Mouse (Mus musculus): Measurements from ENCODE around the gene Id4. TPM values are rescaled to one million over a fixed set of nuclear protein-coding genes. Genes with fewer than 3 reads are reported as not detected.

The Id4 gene
- total RNA-seq (2018; cell fraction: chromatin; rRNA removed), result under 1 TPM in 1 of 26 experiments, not detected in 25; 0.66 TPM
- not detected for total RNA-seq (2018; cell fraction: cytosol; rRNA removed)
- not detected for total RNA-seq (2018; cell fraction: nucleus; rRNA removed)
- not detected in 3 replicates for polyA plus RNA-seq (2018)

DNA sequence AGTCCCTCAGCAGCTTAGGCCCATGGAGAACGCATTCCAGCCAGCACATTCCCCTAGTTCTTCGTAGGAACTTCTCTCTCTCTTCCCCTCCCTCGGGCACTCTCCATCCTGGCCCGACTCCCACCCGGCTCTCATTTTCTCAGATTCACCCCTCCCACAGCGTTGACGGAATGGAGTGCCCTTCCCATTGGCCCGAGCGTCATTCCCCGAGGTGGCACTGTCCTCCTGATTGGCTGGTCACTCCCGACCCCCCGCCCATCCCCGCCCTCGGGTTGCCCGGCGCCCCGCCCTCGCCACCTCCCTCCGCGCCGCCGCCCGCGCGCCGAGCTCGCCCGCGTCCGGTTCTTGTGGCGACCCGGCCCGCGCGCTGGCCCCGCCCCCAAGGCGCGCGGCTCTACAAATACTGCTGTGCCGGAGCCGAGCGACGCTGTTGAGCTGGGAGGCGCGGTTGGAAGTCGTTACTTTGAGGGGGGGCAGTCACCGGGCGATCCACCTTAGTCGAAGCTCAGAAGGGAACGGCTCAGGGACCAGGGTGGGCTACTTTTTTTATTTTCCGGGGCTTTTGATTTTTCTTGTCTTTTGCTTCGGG lies at the start of gene Id4:
Gene Id4, plus strand, starts transcription at position 539 of the 589 bp plus-strand sequence.
- Histone ChIP-seq H3K4me3 (ENCODE audit: inconsistent target) (no peak within 1 kb of the TSS), H3K79me2 (ENCODE audit: inconsistent target) (no peaks in the 10 kb centered on the region), H3K27ac (no peak within 1 kb of the TSS), H3K36me3 (ENCODE audit: inconsistent target) (no peaks in the 10 kb centered on the region)
- 2% methylated on average over 48 of the region's 52 CpGs for WGBS (ENCODE audit: missing documents)

DNA sequence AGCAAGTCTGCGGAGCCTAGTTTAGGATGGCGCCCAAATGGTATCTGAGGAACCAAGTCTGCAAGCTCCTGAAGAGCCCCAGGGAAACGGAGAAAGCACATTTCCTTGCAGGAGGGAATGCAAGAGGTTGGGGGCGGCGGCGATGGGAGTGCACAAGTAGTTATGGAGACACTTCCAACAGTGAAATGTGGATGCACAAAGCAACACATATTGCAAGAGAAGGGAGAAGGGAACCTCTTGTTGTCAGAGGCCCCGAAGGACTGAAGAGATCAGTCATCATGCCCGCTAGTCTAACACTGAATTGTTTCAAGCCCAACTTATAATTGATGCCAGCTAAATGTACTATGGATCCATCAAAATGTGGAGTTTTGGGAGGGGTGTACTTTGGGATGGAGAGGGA lies 33.9 kb upstream of the Id4 start:
- H3K4me3 ChIP-seq (ENCODE audit: inconsistent target), result no peak overlapping the region
- H3K27ac ChIP-seq, result no peak overlapping the region
- H3K36me3 ChIP-seq (ENCODE audit: inconsistent target), result no peaks in the 10 kb centered on the region
- H3K79me2 ChIP-seq (ENCODE audit: inconsistent target), result no peaks in the 10 kb centered on the region
- WGBS (ENCODE audit: missing documents), result 39% methylated on average over 8 of the region's 8 CpGs

DNA sequence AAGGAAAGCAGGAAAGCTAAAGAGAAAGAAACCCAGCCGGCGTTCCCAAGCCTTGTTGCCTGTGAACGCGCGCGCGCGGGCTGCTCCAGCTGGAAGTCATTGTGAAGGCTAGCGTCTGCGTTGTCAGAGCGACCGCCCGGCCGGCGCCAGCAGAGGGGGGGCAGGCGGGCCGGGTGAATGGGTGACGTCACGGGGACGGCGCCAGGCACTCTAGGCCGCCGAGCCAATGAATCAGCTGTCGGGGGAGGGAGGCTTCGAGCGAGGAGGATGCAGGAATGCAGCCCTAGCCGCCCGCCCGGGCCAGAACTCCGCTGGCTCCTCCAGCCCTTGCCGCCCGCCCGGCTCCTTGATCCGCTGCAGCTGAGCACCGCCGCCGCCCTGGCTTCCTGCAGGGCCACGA lies 33.3 kb upstream of the Id4 start:
- H3K79me2 ChIP-seq (ENCODE audit: inconsistent target), result no peaks in the 10 kb centered on the region
- no peak overlapping the region for H3K27ac ChIP-seq
- no peaks in the 10 kb centered on the region for H3K36me3 ChIP-seq (ENCODE audit: inconsistent target)
- H3K4me3 ChIP-seq (ENCODE audit: inconsistent target), result no peak overlapping the region
- 1% methylated on average over 38 of the region's 38 CpGs for WGBS (ENCODE audit: missing documents)

DNA sequence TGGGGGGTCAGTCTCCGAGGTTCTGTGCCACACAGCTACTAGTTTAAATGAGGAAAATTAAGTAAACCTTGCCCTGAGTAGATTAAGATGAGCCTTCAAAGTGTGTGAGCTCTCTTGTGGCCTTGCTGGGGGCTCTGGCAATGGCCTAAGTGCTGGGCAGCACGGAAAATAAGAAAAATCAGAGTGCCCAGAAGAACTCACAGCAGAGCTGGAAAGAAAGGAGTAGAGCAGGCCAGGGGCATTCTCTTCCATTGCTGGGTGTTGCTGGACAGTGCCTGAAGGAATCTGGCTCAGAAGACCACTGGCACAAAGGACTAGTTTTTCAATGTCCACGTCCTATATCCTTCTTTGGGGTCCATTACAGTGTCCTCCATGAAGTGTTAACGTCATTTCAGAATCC lies 32.9 kb upstream of the Id4 start:
- Histone ChIP-seq H3K27ac (no peak overlapping the region), H3K79me2 (ENCODE audit: inconsistent target) (no peaks in the 10 kb centered on the region), H3K4me3 (ENCODE audit: inconsistent target) (no peak overlapping the region), H3K36me3 (ENCODE audit: inconsistent target) (no peaks in the 10 kb centered on the region)
- WGBS (ENCODE audit: missing documents), result 40% methylated on average over 4 of the region's 4 CpGs

DNA sequence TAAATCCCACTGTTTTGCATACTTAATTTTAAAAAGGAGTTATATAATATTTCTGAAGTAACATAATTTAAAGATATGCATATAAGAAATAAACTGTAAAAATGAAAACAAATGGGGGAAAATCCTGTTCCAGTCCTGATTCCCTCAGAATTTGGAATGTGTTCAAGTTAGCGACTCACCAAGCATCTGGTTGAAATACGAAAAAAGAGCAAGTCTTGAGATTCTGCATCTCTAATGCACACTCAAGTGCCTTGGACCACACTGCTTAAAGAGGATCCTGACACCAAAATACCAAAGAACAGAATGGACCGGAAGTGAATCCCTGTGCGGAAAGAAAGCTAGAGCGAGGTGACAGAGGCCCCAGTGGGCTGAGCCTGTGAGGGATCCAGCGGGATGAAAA lies 30.0 kb upstream of the Id4 start:
- H3K79me2 ChIP-seq (ENCODE audit: inconsistent target), result no peaks in the 10 kb centered on the region
- H3K27ac ChIP-seq, result no peak overlapping the region
- WGBS (ENCODE audit: missing documents), result 88% methylated on average over 6 of the region's 6 CpGs
- H3K36me3 ChIP-seq (ENCODE audit: inconsistent target), result no peaks in the 10 kb centered on the region
- no peak overlapping the region for H3K4me3 ChIP-seq (ENCODE audit: inconsistent target)

DNA sequence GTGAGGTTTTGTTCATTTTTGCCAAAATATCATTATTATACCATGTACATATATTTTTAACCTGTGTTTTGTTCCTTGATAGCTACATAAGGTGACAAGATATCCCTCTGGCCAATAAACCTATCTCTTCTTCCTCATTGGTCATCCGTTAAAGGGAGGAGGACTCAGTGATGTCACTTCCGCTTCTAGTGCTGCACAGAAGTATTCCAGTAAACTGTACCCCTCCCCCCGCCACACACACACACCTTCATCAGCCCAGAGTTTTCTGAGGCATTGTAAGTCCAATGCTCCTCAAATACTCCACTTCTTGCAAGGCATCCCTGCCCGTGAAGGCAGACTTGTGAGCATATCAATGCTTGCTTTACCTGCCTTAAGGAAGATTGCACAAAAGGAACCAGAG lies 24.6 kb upstream of the Id4 start:
- no peak overlapping the region for H3K27ac ChIP-seq
- no peaks in the 10 kb centered on the region for H3K79me2 ChIP-seq (ENCODE audit: inconsistent target)
- no peaks in the 10 kb centered on the region for H3K36me3 ChIP-seq (ENCODE audit: inconsistent target)
- no peak overlapping the region for H3K4me3 ChIP-seq (ENCODE audit: inconsistent target)
- WGBS (ENCODE audit: missing documents), result 79% methylated on average over 4 of the region's 4 CpGs

DNA sequence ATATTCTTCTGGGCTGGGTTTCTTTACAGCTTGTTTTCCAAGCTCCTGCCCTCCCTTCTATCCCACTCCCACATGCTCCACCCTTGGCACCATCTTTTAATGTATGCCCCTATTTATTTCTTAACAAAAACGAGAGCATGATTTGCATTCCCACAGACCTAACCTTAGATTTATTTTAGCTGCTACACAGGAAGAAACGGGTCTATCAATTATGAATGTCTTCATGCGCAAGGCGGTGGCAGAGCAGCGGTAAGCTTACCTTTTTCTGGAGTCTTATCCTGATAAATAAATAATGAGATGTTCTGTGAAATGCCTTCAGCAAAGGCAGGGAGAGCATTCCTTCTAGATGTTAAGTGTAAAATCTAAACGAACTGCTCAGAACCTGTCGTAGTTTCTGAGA lies 24.2 kb upstream of the Id4 start:
- no peak overlapping the region for H3K27ac ChIP-seq
- no peaks in the 10 kb centered on the region for H3K79me2 ChIP-seq (ENCODE audit: inconsistent target)
- no peaks in the 10 kb centered on the region for H3K36me3 ChIP-seq (ENCODE audit: inconsistent target)
- WGBS (ENCODE audit: missing documents), result 83% methylated on average over 7 of the region's 7 CpGs
- H3K4me3 ChIP-seq (ENCODE audit: inconsistent target), result no peak overlapping the region

DNA sequence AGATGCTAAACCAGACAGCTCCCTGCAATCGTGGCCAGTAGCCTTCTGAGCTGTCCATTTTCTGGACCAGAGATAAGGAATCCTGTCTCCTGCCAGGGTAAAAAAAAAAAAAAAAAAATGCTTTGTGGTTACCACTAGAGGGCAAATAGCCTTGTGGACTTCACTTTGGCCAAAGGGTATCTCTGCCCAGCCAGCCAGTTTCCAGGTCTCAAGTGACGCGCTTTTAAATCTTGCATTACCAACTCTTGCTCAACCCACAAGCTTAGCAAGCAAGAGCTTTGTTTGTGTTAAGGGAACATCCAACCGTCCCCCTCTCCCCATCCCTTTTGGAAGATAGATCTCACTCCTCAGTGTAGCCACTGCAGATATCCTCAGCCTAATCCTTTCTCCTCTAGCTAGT lies 23.5 kb upstream of the Id4 start:
- Histone ChIP-seq H3K36me3 (ENCODE audit: inconsistent target) (no peaks in the 10 kb centered on the region), H3K27ac (no peak overlapping the region), H3K79me2 (ENCODE audit: inconsistent target) (no peaks in the 10 kb centered on the region), H3K4me3 (ENCODE audit: inconsistent target) (no peak overlapping the region)
- 57% methylated on average over 4 of the region's 4 CpGs for WGBS (ENCODE audit: missing documents)

DNA sequence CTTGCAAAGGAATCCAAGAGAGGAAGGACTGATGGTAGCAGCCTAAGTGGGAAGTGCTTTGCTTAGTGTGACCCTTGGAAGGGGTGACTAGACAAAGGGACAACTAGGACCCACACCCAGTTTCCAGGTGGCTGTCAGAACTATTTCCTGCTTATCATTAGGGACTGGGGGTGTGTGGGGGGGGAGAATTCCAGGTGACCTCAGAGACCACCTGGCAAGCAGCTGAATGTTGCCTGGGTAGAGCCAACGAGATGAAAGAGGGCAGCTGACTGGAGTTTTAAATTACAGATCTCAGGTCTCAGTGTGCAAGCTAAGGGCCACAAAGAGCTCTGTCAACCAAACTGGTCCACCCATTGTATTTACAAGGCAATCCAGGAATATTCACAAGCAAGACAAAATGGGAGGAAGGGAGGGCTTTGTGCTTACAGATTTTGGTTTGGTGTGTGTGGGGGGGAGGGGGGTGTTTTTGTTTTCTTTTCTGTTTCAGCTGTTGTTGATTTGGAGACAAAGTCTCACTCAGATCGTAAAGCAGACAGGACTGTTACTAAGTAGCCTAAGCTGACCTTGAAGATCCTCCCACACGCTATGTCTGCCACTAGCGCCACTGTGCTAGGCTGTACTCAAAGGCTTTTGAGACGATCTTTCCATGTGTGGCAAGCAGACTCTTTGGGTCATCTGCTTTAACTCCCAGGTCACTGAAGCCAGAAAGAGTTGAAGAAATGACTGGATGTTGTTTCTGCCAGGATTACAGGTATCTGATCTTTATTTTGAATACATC lies 15.6 kb upstream of the Id4 start:
- Histone ChIP-seq H3K4me3 (ENCODE audit: inconsistent target) (no peak overlapping the region), H3K27ac (no peak overlapping the region), H3K79me2 (ENCODE audit: inconsistent target) (no peaks in the 10 kb centered on the region), H3K36me3 (ENCODE audit: inconsistent target) (no peaks in the 10 kb centered on the region)
- 71% methylated on average over 5 of the region's 5 CpGs for WGBS (ENCODE audit: missing documents)

DNA sequence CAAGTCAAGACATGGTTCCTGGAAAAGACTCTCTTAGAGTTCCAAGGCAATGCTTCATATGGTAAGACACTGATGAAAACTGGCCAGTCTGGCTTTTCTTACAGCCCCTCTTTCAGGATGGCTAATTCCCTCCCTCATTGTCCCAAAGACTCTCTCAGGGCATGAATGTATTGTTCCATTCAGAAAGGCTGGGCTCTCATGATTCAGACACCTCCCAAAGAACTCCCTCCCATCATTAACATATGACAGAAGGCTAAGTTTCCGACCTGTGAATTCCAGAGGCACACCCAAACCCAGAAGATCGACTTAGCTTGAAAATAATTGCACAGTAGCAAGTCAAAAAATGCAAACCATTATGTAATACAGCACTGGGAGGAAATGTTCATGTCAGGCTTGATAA lies 8.5 kb upstream of the Id4 start:
- Histone ChIP-seq H3K79me2 (ENCODE audit: inconsistent target) (no peaks in the 10 kb centered on the region), H3K4me3 (ENCODE audit: inconsistent target) (no peak overlapping the region), H3K36me3 (ENCODE audit: inconsistent target) (no peaks in the 10 kb centered on the region), H3K27ac (no peak overlapping the region)
- 47% methylated on average over 2 of the region's 2 CpGs for WGBS (ENCODE audit: missing documents)

DNA sequence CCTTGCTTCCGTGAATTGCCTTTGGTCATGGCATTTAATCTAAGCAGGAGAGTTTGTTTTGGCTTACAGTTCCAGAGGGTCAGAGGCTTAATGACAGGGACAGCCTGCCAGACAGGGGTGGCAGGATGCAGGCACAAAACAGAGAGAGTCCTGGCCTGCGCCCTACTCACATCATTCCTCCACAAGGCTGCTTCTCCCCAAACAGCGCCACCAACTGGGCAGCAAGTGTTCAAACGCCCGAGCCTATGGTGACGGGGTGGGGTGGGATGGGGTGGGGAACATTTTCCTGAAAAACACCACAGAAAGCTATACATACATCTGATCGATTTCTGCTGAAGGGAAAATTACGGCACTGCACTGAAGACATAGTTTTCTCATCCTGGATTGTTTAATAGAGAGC lies 6.0 kb upstream of the Id4 start:
- Histone ChIP-seq H3K36me3 (ENCODE audit: inconsistent target) (no peaks in the 10 kb centered on the region), H3K4me3 (ENCODE audit: inconsistent target) (no peak overlapping the region), H3K27ac (no peak overlapping the region), H3K79me2 (ENCODE audit: inconsistent target) (no peaks in the 10 kb centered on the region)
- 89% methylated on average over 8 of the region's 8 CpGs for WGBS (ENCODE audit: missing documents)

DNA sequence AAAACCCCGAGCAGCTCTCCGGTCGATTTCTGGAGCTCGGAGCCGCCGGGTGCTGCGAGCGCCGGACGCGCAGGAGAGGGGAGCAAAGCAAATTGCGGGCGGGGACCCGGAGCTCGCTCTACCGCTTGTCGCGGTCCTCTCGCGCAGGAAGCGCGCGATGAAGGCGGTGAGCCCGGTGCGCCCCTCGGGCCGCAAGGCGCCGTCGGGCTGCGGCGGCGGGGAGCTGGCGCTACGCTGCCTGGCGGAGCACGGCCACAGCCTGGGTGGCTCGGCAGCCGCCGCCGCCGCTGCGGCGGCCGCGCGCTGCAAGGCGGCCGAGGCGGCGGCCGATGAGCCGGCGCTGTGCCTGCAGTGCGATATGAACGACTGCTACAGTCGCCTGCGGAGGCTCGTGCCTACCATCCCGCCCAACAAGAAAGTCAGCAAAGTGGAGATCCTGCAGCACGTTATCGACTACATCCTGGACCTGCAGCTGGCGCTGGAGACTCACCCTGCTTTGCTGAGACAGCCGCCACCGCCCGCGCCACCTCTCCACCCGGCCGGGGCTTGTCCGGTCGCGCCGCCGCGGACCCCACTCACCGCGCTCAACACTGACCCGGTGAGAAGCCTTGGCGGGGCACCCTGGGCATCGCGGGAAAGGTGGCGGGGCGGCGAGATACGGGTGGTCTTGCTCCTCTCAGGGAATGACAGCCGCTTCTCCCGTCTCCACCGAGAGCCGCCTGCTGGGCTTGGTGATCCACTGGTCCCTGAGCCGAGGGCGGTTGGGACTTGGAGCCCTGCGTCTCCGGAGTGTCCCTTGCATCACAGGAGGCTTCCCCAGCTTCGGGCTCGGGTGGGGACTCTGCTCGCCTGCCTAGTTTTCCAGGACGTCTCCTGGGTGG lies 553 bp downstream of the Id4 start:
- WGBS (ENCODE audit: missing documents), result 2% methylated on average over 80 of the region's 98 CpGs
- H3K27ac ChIP-seq, result no peak overlapping the region
- no peak overlapping the region for H3K4me3 ChIP-seq (ENCODE audit: inconsistent target)
- H3K79me2 ChIP-seq (ENCODE audit: inconsistent target), result no peaks in the 10 kb centered on the region
- no peaks in the 10 kb centered on the region for H3K36me3 ChIP-seq (ENCODE audit: inconsistent target)

DNA sequence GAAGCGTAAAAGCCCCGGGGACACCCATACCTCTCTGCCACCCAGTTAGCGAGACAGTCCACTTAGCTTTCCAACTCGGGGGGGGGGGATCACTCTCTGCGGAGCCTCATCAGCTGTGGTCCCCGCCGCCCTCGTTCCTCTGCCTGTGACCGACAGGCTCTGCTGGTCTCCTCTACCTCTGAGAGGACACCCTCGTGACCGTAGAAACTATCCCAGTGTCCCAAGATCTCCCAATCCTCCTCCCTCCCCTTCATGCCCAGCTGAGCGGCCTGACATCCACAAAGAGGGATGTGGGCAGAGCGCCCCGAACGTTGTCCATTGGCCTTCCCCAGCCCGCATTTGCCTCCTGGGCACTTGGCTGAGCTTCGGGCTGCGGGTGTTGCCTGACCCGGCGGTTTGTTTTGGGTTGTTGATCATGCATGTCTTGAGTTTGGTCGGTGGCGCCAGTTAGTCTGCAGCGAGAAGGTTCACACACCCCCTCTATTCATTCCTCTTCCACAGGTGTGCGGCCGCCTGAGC lies 1.5 kb downstream of the Id4 start:
- Histone ChIP-seq H3K79me2 (ENCODE audit: inconsistent target) (no peaks in the 10 kb centered on the region), H3K27ac (no peak overlapping the region), H3K4me3 (ENCODE audit: inconsistent target) (no peak overlapping the region), H3K36me3 (ENCODE audit: inconsistent target) (no peaks in the 10 kb centered on the region)
- 4% methylated on average over 18 of the region's 25 CpGs for WGBS (ENCODE audit: missing documents)

DNA sequence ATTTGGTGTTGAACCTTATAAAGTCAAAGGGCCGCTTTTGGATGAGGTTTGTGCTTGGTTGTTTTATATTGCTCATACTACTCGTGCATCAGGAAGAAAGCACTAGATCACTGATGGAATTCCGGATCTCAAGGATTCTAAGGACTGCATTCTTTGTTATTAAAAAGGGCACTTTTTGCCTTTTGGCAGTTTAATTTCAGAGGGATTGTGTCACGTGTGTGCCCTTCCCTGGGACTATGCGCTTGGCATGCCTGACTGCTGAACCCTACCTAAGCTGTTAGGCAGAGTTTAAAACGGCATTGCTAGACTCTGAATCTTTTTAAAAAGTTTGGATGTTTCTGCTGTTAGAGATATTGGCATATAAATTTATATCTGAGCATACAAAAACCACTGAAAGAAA lies 4.0 kb downstream of the Id4 start:
- no peak overlapping the region for H3K27ac ChIP-seq
- H3K36me3 ChIP-seq (ENCODE audit: inconsistent target), result no peaks in the 10 kb centered on the region
- H3K79me2 ChIP-seq (ENCODE audit: inconsistent target), result no peaks in the 10 kb centered on the region
- 86% methylated on average over 6 of the region's 6 CpGs for WGBS (ENCODE audit: missing documents)
- no peak overlapping the region for H3K4me3 ChIP-seq (ENCODE audit: inconsistent target)
